Mouse (Mus musculus): Measurements from ENCODE around the gene Smim8. TPM values are rescaled to one million over a fixed set of nuclear protein-coding genes. Genes with fewer than 3 reads are reported as not detected.
"Not testable (repeated sequence)": the region's sequence is repeated elsewhere in the genome, so short reads cannot be mapped to it uniquely, and the experiment has no call there.

Gene Smim8
- 15.2 and 23.8 TPM in 2 replicates for total RNA-seq (2021)
- long read RNA-seq, transcript Smim8-201 (3 exons, 786 nt): major isoform, 12 of 21 reads
- long read RNA-seq, partial matches to known transcripts: 6 of 21 reads
- long read RNA-seq, other reads (novel, unspliced or antisense): 1 of 21 reads

- DNase-seq: peak; percentile 94
Observed at GRCm38 (mm10) chr4:34777677-34778527, at the start of gene Smim8. TSS of gene Smim8 (minus strand) at chr4:34778423.

GRCm38 (mm10) chr4:34823901-34824300 lies 45.7 kb upstream of the Smim8 start:
- no peak for DNase-seq

GRCm38 (mm10) chr4:34819904-34820303 lies 41.7 kb upstream of the Smim8 start:
- no peak for DNase-seq

GRCm38 (mm10) chr4:34801166-34802034 lies 23.2 kb upstream of the Smim8 start:
- DNase-seq: no peak

GRCm38 (mm10) chr4:34798005-34798404 lies 19.8 kb upstream of the Smim8 start:
- no peak for DNase-seq

GRCm38 (mm10) chr4:34797294-34797983 lies 19.2 kb upstream of the Smim8 start:
- DNase-seq: no peak

GRCm38 (mm10) chr4:34796294-34796693 lies 18.1 kb upstream of the Smim8 start:
- no peak for DNase-seq

GRCm38 (mm10) chr4:34786476-34786875 lies 8.3 kb upstream of the Smim8 start:
- no peak for DNase-seq

GRCm38 (mm10) chr4:34785646-34786045 lies 7.4 kb upstream of the Smim8 start:
- DNase-seq: no peak

GRCm38 (mm10) chr4:34784865-34785264 lies 6.6 kb upstream of the Smim8 start:
- DNase-seq: no peak

GRCm38 (mm10) chr4:34782730-34783129 lies 4.5 kb upstream of the Smim8 start:
- no peak for DNase-seq

GRCm38 (mm10) chr4:34771652-34772371 lies 6.4 kb downstream of the Smim8 start:
- no peak for DNase-seq

GRCm38 (mm10) chr4:34756163-34756562 lies 22.1 kb downstream of the Smim8 start, which contains the start of gene Gm136:
TSS of gene Gm136 (minus strand) at chr4:34756263.
- no peak for DNase-seq

- no peak for DNase-seq
Observed at GRCm38 (mm10) chr4:34749236-34749635, 29.0 kb downstream of the Smim8 start.

- no peak for DNase-seq
Observed at GRCm38 (mm10) chr4:34734461-34734860, 43.8 kb downstream of the Smim8 start.

- DNase-seq: not testable (repeated sequence)
Observed at GRCm38 (mm10) chr4:34733415-34733814, 44.8 kb downstream of the Smim8 start.

- peak; percentile 87 for DNase-seq
Observed at GRCm38 (mm10) chr4:34729851-34730341, 48.3 kb downstream of the Smim8 start, which contains the start of gene Cfap206. TSS of gene Cfap206 (minus strand) at chr4:34730206.

- DNase-seq: not testable (repeated sequence)
Observed at GRCm38 (mm10) chr4:34725710-34726109, 52.5 kb downstream of the Smim8 start.

- no peak for DNase-seq
Observed at GRCm38 (mm10) chr4:34724306-34724705, 53.9 kb downstream of the Smim8 start.

GRCm38 (mm10) chr4:34723186-34723585 lies 55.0 kb downstream of the Smim8 start:
- DNase-seq: no peak
